Mouse (Mus musculus): Measurements from ENCODE around the gene Mif. TPM values are rescaled to one million over a fixed set of nuclear protein-coding genes. Genes with fewer than 3 reads are reported as not detected.
A peak's percentile ranks its signal among the peaks of the same experiment; 100 is the strongest.
"Not testable (repeated sequence)": the region's sequence is repeated elsewhere in the genome, so short reads cannot be mapped to it uniquely, and the experiment has no call there.

Mif gene
- total RNA-seq (2021) = 100 to 1,000 TPM; 771 to 828 TPM

- DNase-seq (ENCODE audit: extremely low spot score in 1 of 2, low spot score in 2 of 2) = peak; percentile 74 to 91
- intact Hi-C loops (cut with DNase I) = not testable (repeated sequence)
These were observed at the start of gene Mif for GRCm38 (mm10) chr10:75859786-75860470. Gene Mif, minus strand, starts transcription at chr10:75860240.

- DNase-seq (ENCODE audit: extremely low spot score in 1 of 2, low spot score in 2 of 2) = no peak
- intact Hi-C loops (cut with DNase I) = no loop called here
These were observed 46.8 kb upstream of the Mif start for GRCm38 (mm10) chr10:75906882-75907281.

- intact Hi-C loops (cut with DNase I) = no loop called here
- DNase-seq (ENCODE audit: extremely low spot score in 1 of 2, low spot score in 2 of 2) = no peak
These were observed 44.4 kb upstream of the Mif start for GRCm38 (mm10) chr10:75904391-75904790.

- intact Hi-C loops (cut with DNase I) = loop anchor here (5.0 kb wide), 1 partner anchor 53 kb away; the partner anchor contains the start of gene Gm5134
- peak in 1 of 2 experiments; percentile 58 for DNase-seq (ENCODE audit: extremely low spot score in 1 of 2, low spot score in 2 of 2)
These were observed 38.8 kb upstream of the Mif start for GRCm38 (mm10) chr10:75898846-75899245.

- intact Hi-C loops (cut with DNase I) = loop anchor here (5.0 kb wide), 1 partner anchor 54 kb away; the partner anchor contains the start of gene Gm5134
These were observed 38.1 kb upstream of the Mif start for GRCm38 (mm10) chr10:75898039-75898564.

GRCm38 (mm10) chr10:75897373-75897772 is 37.3 kb upstream of the Mif start:
- intact Hi-C loops (cut with DNase I) = loop anchor here (5.0 kb wide), 1 partner anchor 55 kb away; the partner anchor contains the start of gene Gm5134

More at GRCm38 (mm10) chr10:75898039-75898564, 38.1 kb upstream of the Mif start:
- no peak for DNase-seq (ENCODE audit: extremely low spot score in 1 of 2, low spot score in 2 of 2)

GRCm38 (mm10) chr10:75896208-75896607 is 36.2 kb upstream of the Mif start:
- intact Hi-C loops (cut with DNase I) = loop anchor here (5.0 kb wide), 1 partner anchor 56 kb away; the partner anchor contains the start of gene Gm5134
- peak in 1 of 2 experiments; percentile 49 for DNase-seq (ENCODE audit: extremely low spot score in 1 of 2, low spot score in 2 of 2)

More at GRCm38 (mm10) chr10:75897373-75897772, 37.3 kb upstream of the Mif start:
- DNase-seq (ENCODE audit: extremely low spot score in 1 of 2, low spot score in 2 of 2) = peak; percentile 59 to 84

- DNase-seq (ENCODE audit: extremely low spot score in 1 of 2, low spot score in 2 of 2) = no peak
These were observed 35.7 kb upstream of the Mif start for GRCm38 (mm10) chr10:75895730-75896129.

GRCm38 (mm10) chr10:75894601-75895000 is 34.6 kb upstream of the Mif start:
- intact Hi-C loops (cut with DNase I) = no loop called here
- DNase-seq (ENCODE audit: extremely low spot score in 1 of 2, low spot score in 2 of 2) = no peak

More at GRCm38 (mm10) chr10:75895730-75896129, 35.7 kb upstream of the Mif start:
- intact Hi-C loops (cut with DNase I) = loop anchor here (5.0 kb wide), 1 partner anchor 57 kb away; the partner anchor contains the start of gene Gm5134

- peak; percentile 96 to 97 for DNase-seq (ENCODE audit: extremely low spot score in 1 of 2, low spot score in 2 of 2)
- intact Hi-C loops (cut with DNase I) = no loop called here
These were observed 33.2 kb upstream of the Mif start, which contains the start of gene Derl3 for GRCm38 (mm10) chr10:75893089-75893750. Gene Derl3, plus strand, starts transcription at chr10:75893413.

GRCm38 (mm10) chr10:75889406-75890153 is 29.5 kb upstream of the Mif start:
- no peak for DNase-seq (ENCODE audit: extremely low spot score in 1 of 2, low spot score in 2 of 2)
- intact Hi-C loops (cut with DNase I) = no loop called here

- DNase-seq (ENCODE audit: extremely low spot score in 1 of 2, low spot score in 2 of 2); intact Hi-C loops (cut with DNase I): not testable (repeated sequence)
These were observed 27.5 kb upstream of the Mif start for GRCm38 (mm10) chr10:75887504-75887903.

- intact Hi-C loops (cut with DNase I) = no loop called here
- DNase-seq (ENCODE audit: extremely low spot score in 1 of 2, low spot score in 2 of 2) = no peak
These were observed 24.7 kb upstream of the Mif start for GRCm38 (mm10) chr10:75884742-75885141.

GRCm38 (mm10) chr10:75883232-75883552 is 23.2 kb upstream of the Mif start:
- DNase-seq (ENCODE audit: extremely low spot score in 1 of 2, low spot score in 2 of 2) = peak; percentile 81 to 90
- intact Hi-C loops (cut with DNase I) = no loop called here

- intact Hi-C loops (cut with DNase I) = no loop called here
These were observed 22.6 kb upstream of the Mif start for GRCm38 (mm10) chr10:75882433-75883231.

GRCm38 (mm10) chr10:75881578-75882432 is 21.8 kb upstream of the Mif start:
- intact Hi-C loops (cut with DNase I) = no loop called here
- DNase-seq (ENCODE audit: extremely low spot score in 1 of 2, low spot score in 2 of 2) = no peak

More at GRCm38 (mm10) chr10:75882433-75883231, 22.6 kb upstream of the Mif start:
- no peak for DNase-seq (ENCODE audit: extremely low spot score in 1 of 2, low spot score in 2 of 2)

Data from left cerebral cortex, postnatal 10 days (tissue).